Mouse (Mus musculus) midbrain, postnatal 0 days (tissue): ENCODE measurements around the gene Zcchc13. TPM values are rescaled to one million over a fixed set of nuclear protein-coding genes. Genes with fewer than 3 reads are reported as not detected.
A peak's percentile ranks its signal among the peaks of the same experiment; 100 is the strongest.

Source experiments
- ATAC-seq: fragments of 200-750 bp; cut with Nextera tagmentation; 2 replicates; pipeline ENCODE4 v1.8.0; 2017; ENCODE audit warnings: moderate number of reproducible peaks, mild to moderate bottlenecking, moderate TSS enrichment, moderate library complexity; ENCODE audit not compliant: low FRiP score
- DNase-seq: peaks from one replicate; pipeline ENCODE4 v3.0.0-alpha.2; 2015; ENCODE audit warnings: low spot score
- H3K27ac ChIP-seq: fragments of 300-500 bp; sonication (generic); 2 replicates; pipeline ENCODE4 v1.5.1; 2014; ENCODE audit warnings: low read depth, mild to moderate bottlenecking, low read length, mixed read lengths
- H3K27me3 ChIP-seq: fragments of 300-500 bp; sonication (generic); 2 replicates; pipeline ENCODE4 v1.6.1; 2014; ENCODE audit warnings: low read length, control low read depth, mixed read lengths; ENCODE audit not compliant: insufficient read depth
- H3K36me3 ChIP-seq: fragments of 300-500 bp; sonication (generic); 2 replicates; pipeline ENCODE4 v1.6.1; 2014; ENCODE audit warnings: low read length, control low read depth, mixed read lengths; ENCODE audit not compliant: insufficient read depth
- H3K4me1 ChIP-seq: fragments of 300-500 bp; sonication (generic); 2 replicates; pipeline ENCODE4 v1.6.1; 2014; ENCODE audit warnings: mild to moderate bottlenecking, control low read depth, antibody characterized with exemption, low read length, mixed read lengths; ENCODE audit not compliant: insufficient read depth
- H3K4me2 ChIP-seq: fragments of 300-500 bp; sonication (generic); 2 replicates; pipeline ENCODE4 v1.6.1; 2014; ENCODE audit warnings: low read depth, mild to moderate bottlenecking, low read length, mixed read lengths; ENCODE audit not compliant: poor library complexity, severe bottlenecking
- H3K4me3 ChIP-seq: fragments of 300-500 bp; sonication (generic); 2 replicates; pipeline ENCODE4 v1.5.1; 2014; ENCODE audit warnings: low read depth, mild to moderate bottlenecking, low read length, moderate library complexity
- H3K9ac ChIP-seq: fragments of 300-500 bp; sonication (generic); replicated peaks from 2 replicates; pipeline ENCODE4 v1.6.1; 2014; ENCODE audit warnings: mild to moderate bottlenecking, low read length, moderate library complexity, mixed read lengths; ENCODE audit not compliant: poor library complexity, severe bottlenecking
- H3K9me3 ChIP-seq: fragments of 300-500 bp; sonication (generic); 2 replicates; pipeline ENCODE4 v1.6.1; 2016; ENCODE audit warnings: low read length, control low read depth
- CTCF ChIP-seq: IDR thresholded peaks from 2 replicates; pipeline ENCODE4 v1.5.1; 2016; ENCODE audit warnings: antibody characterized with exemption, mild to moderate bottlenecking
- WGBS: fragments of 180-500 bp; shearing (Covaris S2); extraction: QIAGEN DNeasy Blood & Tissue Kit; methylation state at CpG from one replicate; pipeline ENCODE4 v1.1.7; 2014; 5-methylcytosine and 5-hydroxymethylcytosine counted together
- polyA plus RNA-seq: library from polyadenylated mRNA; unstranded; fragments of >200 nt; fragmentation: Nextera tagmentation; extraction: Ambion mirVana; gene quantifications from 2 replicates; pipeline ENCODE4 v1.2.1, GENCODE M21; 2015
- total RNA-seq: library from RNA; depleted of rRNA; stranded (reverse); fragments of >200 nt; gene quantifications from 2 replicates; pipeline ENCODE4 v1.2.3, GENCODE M21; 2014

Zcchc13 gene
- total and polyA plus RNA-seq, 2 experiments from 2014 or later: not detected

DNA sequence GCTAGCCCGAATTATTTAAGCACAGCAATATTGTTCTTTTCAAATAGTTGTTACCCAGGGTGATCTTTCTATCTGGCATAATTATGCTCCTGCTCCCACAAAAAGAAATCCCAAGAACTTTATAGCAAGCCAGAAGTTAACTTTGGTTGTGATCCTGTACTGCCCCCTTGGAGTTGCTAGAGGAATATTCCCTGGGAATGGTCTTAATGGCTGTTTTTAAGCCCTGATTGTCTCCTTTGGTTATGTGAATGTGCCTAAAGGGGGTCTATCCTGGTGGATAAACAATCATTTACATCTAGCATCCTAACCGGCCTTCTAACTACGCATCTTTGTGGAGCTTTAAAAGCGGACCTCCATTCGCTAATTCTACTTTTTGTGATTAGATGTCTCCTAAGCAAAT is 20.0 kb upstream of the Zcchc13 start:
- H3K4me2 ChIP-seq: no peak overlapping the region
- peak; percentile 62 for TF ChIP-seq CTCF
- H3K36me3 ChIP-seq: peaks cover 10% of the 10 kb centered on the region; the same call in 1 of the 2 replicates
- peak; percentile 37 for DNase-seq
- no peak overlapping the region for H3K9ac ChIP-seq
- WGBS: 92% methylated on average over 5 of the region's 5 CpGs
- no peak overlapping the region for H3K27ac ChIP-seq
- no peaks in the 10 kb centered on the region for H3K4me1 ChIP-seq
- H3K4me3 ChIP-seq: no peak overlapping the region
- no peaks in the 10 kb centered on the region for H3K27me3 ChIP-seq
- no peak for ATAC-seq
- no peaks in the 10 kb centered on the region for H3K9me3 ChIP-seq

DNA sequence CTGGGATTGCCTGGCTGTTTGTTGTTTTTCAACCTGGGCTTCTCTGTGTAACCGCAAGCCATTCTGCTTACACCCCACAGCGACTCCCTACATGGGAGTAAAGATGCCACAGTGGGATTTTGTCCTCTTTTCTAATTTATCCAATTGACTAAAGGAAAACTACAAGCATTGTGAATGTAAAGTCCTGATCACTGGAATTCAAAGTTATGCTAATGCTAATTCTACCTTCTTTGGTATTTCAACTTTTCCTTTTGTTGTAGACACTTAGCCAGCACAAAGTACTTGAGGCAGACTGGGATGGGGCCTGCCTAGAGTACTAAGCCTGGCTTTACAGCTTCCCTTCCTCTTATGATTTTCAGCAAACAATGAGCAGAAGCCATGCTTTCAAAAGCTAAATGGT is 18.9 kb upstream of the Zcchc13 start:
- ATAC-seq (no peak), DNase-seq (no peak)
- H3K27me3 ChIP-seq: no peaks in the 10 kb centered on the region
- no peak overlapping the region for H3K4me2 ChIP-seq
- H3K4me1 ChIP-seq: no peaks in the 10 kb centered on the region
- no peak overlapping the region for H3K9ac ChIP-seq
- TF ChIP-seq CTCF: no peak
- no peak overlapping the region for H3K27ac ChIP-seq
- H3K36me3 ChIP-seq: peaks cover 10% of the 10 kb centered on the region; the same call in 1 of the 2 replicates
- no peaks in the 10 kb centered on the region for H3K9me3 ChIP-seq
- H3K4me3 ChIP-seq: no peak overlapping the region
- WGBS: 98% methylated on average over 2 of the region's 2 CpGs

DNA sequence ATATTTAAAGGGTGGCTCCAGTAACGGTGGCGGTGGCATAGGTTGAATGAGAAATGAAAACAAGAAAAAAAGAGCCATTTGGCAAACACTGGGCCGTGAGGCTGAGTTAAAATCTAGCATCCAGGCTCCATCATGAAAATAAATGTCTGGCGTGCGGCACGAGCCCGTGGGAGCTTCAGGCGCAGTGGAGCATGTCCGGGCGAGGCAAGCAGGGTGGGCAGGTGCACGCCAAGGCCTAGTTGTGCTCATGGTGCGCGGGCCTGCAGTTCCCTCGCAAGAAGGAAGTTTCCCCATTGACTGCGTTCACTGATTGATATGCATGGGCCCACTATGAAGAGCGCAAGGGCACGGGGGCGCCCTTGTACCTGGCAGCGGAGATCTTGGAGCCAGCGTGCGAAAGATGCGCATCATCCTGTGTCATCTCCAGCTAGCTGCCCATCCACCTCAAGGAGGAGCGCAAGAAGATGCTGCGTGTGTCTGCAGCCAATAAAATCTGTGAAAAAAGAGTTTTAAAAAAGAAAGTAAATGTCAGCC is 15.6 kb upstream of the Zcchc13 start:
- no peaks in the 10 kb centered on the region for H3K4me1 ChIP-seq
- ATAC-seq (no peak), DNase-seq (no peak)
- no peaks in the 10 kb centered on the region for H3K27me3 ChIP-seq
- H3K9me3 ChIP-seq: no peaks in the 10 kb centered on the region
- H3K9ac ChIP-seq: no peak overlapping the region
- H3K4me3 ChIP-seq: no peak overlapping the region
- 95% methylated on average over 24 of the region's 24 CpGs for WGBS
- H3K36me3 ChIP-seq: peaks cover 3% of the 10 kb centered on the region; the same call in 1 of the 2 replicates
- TF ChIP-seq CTCF: no peak
- H3K27ac ChIP-seq: no peak overlapping the region
- H3K4me2 ChIP-seq: no peak overlapping the region

DNA sequence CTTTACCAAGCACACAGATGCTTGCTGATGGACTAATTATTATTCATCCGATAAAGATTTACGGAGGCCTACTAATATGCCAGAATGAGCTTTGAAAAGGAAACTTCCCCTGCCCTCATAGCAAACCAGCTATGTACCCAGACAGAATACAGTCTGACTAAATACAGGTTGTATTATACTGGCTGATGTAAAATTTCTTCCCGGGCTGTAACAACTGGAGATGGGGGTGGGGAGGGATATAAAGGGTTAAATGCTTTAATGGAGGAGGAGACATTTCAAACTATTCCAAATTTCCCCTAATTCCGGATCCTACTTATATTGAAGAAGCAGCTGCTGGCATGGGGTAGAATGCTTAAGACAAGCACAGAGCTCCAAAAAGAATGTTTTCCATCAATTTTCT is 14.9 kb upstream of the Zcchc13 start:
- no peaks in the 10 kb centered on the region for H3K9me3 ChIP-seq
- H3K4me1 ChIP-seq: no peaks in the 10 kb centered on the region
- no peak overlapping the region for H3K27ac ChIP-seq
- H3K4me2 ChIP-seq: peak overlapping the region; percentile 46; the same call in 1 of the 2 replicates
- H3K36me3 ChIP-seq: peaks cover 3% of the 10 kb centered on the region; the same call in 1 of the 2 replicates
- H3K27me3 ChIP-seq: no peaks in the 10 kb centered on the region
- no peak for TF ChIP-seq CTCF
- WGBS: 73% methylated on average over 4 of the region's 4 CpGs
- ATAC-seq (no peak), DNase-seq (no peak)
- no peak overlapping the region for H3K9ac ChIP-seq
- H3K4me3 ChIP-seq: no peak overlapping the region

DNA sequence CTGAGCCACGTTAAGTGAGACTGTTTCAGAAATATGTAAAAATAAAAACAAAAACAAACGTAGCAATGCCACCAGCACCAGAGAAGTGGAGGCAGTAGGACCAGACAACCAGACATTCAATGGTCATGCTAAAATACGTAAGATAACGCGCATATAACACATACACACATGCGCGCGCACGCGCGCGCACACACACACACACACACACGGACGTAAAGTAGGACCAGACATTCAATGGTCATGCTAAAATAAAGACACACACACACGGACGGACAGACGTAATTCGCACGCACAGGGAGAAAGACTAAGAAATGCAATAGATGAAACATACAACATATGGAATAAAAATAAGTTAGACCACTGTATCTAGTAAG is 14.2 kb upstream of the Zcchc13 start:
- peaks cover 3% of the 10 kb centered on the region; the same call in 1 of the 2 replicates for H3K36me3 ChIP-seq
- H3K9me3 ChIP-seq: no peaks in the 10 kb centered on the region
- ATAC-seq (peak; percentile 20; the same call in 1 of the 2 replicates), DNase-seq (peak; percentile 48)
- peak overlapping the region; percentile 43 for H3K4me3 ChIP-seq
- H3K27me3 ChIP-seq: no peaks in the 10 kb centered on the region
- no peak for TF ChIP-seq CTCF
- no peaks in the 10 kb centered on the region for H3K4me1 ChIP-seq
- H3K4me2 ChIP-seq: peak overlapping the region; percentile 46
- H3K9ac ChIP-seq: peak overlapping the region; percentile 54; the same call in 1 of the 2 replicates
- WGBS: 34% methylated on average over 19 of the region's 19 CpGs
- H3K27ac ChIP-seq: peak overlapping the region; percentile 69

DNA sequence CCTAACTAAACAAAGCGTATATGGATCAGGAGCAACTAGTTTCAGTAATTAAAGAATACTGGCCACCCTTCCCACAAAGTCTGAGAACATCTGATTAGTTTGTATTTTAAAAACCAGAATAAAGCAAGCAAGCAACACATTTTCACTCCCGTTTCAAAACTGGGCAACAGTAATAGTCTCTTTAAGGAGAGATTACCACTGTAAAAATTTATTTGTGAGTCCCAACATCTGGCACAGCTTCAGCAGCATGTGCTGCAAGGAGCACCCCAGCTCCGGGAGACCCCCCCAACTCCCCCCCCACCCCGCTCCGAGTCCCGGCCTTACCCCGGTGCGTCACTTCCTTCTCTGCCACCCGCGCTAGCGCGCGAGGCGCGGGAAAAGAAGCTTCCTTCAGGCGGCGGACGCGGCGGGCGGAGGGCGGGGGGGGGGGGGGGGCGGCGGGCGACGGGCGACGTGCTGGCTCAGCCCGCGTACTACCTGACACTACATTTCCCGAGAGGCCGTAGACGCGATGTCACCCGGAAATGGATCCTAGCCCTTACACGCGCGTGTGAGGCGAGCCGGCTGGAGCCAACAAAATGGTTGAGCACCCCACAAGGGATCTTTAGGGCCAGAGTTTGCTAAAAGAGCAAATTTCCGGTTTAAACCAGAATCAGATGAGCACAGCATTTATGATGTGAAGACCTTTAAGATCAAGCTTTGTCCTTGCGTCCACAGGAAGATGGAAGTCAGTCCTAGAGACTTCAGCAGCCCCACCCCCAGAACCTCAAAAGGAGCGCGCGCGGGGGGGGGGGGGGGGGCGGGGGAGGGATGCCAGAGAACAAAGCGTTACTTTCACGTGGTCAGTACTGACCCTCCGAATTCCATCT is 13.6 kb upstream of the Zcchc13 start:
- ATAC-seq (peak; percentile 96), DNase-seq (peak; percentile 96)
- H3K9me3 ChIP-seq: no peaks in the 10 kb centered on the region
- H3K4me2 ChIP-seq: peak overlapping the region; percentile 46
- no peaks in the 10 kb centered on the region for H3K27me3 ChIP-seq
- peak overlapping the region; percentile 54 for H3K9ac ChIP-seq
- no peak for TF ChIP-seq CTCF
- under 1% methylated on average over 20 of the region's 50 CpGs for WGBS
- H3K4me1 ChIP-seq: no peaks in the 10 kb centered on the region
- peak overlapping the region; percentile 43 for H3K4me3 ChIP-seq
- peaks cover 3% of the 10 kb centered on the region; the same call in 1 of the 2 replicates for H3K36me3 ChIP-seq
- peak overlapping the region; percentile 69 for H3K27ac ChIP-seq
